Mouse (Mus musculus) lung, postnatal 0 days (tissue): ENCODE measurements around the gene Fzr1. TPM values are rescaled to one million over a fixed set of nuclear protein-coding genes. Genes with fewer than 3 reads are reported as not detected.
A peak's percentile ranks its signal among the peaks of the same experiment; 100 is the strongest.

ENCODE experiments used
- ATAC-seq: fragments of 200-750 bp; cut with Nextera tagmentation; 2 replicates; pipeline ENCODE4 v1.8.0; 2017; ENCODE audit warnings: moderate library complexity
- DNase-seq: peaks from one replicate; pipeline ENCODE4 v3.0.0-alpha.2; 2016; ENCODE audit warnings: low spot score
- H3K27ac ChIP-seq: fragments of 300-500 bp; sonication (generic); 2 replicates; pipeline ENCODE4 v1.5.1; 2014; ENCODE audit warnings: antibody characterized with exemption, mild to moderate bottlenecking, low read length, mixed read lengths
- H3K27me3 ChIP-seq: fragments of 300-500 bp; sonication (generic); replicated peaks from 2 replicates; pipeline ENCODE4 v1.6.1; 2014; ENCODE audit warnings: low read length, mixed read lengths; ENCODE audit not compliant: insufficient read depth
- H3K36me3 ChIP-seq: fragments of 300-500 bp; sonication (generic); 2 replicates; pipeline ENCODE4 v1.6.1; 2014; ENCODE audit warnings: low read length, mixed read lengths; ENCODE audit not compliant: insufficient read depth
- H3K4me1 ChIP-seq: fragments of 300-500 bp; sonication (generic); 2 replicates; pipeline ENCODE4 v1.6.1; 2014; ENCODE audit warnings: antibody characterized with exemption, low read depth, low read length, mixed read lengths; ENCODE audit not compliant: insufficient read depth
- H3K4me2 ChIP-seq: fragments of 300-500 bp; sonication (generic); replicated peaks from 2 replicates; pipeline ENCODE4 v1.6.1; 2014; ENCODE audit warnings: low read depth, mild to moderate bottlenecking, low read length, moderate library complexity, mixed read lengths
- H3K4me3 ChIP-seq: fragments of 300-500 bp; sonication (generic); 2 replicates; pipeline ENCODE4 v1.5.1; 2014; ENCODE audit warnings: low read depth, low read length
- H3K9ac ChIP-seq: fragments of 300-500 bp; sonication (generic); replicated peaks from 2 replicates; pipeline ENCODE4 v1.6.1; 2014; ENCODE audit warnings: low read depth, mild to moderate bottlenecking
- H3K9me3 ChIP-seq: fragments of 300-500 bp; sonication (generic); 2 replicates; pipeline ENCODE4 v1.6.1; 2016; ENCODE audit warnings: low read length, mixed read lengths
- CTCF ChIP-seq: IDR thresholded peaks from 2 replicates; pipeline ENCODE4 v1.5.1; 2016; ENCODE audit warnings: antibody characterized with exemption, mild to moderate bottlenecking
- EP300 ChIP-seq: IDR thresholded peaks from 2 replicates; pipeline ENCODE4 v1.6.1; 2016; ENCODE audit warnings: antibody characterized with exemption, mild to moderate bottlenecking, control low read depth
- WGBS: fragments of 180-500 bp; shearing (Covaris S2); extraction: QIAGEN DNeasy Blood & Tissue Kit; methylation state at CpG from one replicate; pipeline ENCODE4 v1.1.7; 2014; 5-methylcytosine and 5-hydroxymethylcytosine counted together
- polyA plus RNA-seq: library from polyadenylated mRNA; unstranded; fragments of >200 nt; fragmentation: Nextera tagmentation; extraction: Ambion mirVana; gene quantifications from 2 replicates; pipeline ENCODE4 v1.2.1, GENCODE M21; 2015

Gene Fzr1
- polyA plus RNA-seq, 1 experiment from 2014 or later: 39.5 TPM

DNA sequence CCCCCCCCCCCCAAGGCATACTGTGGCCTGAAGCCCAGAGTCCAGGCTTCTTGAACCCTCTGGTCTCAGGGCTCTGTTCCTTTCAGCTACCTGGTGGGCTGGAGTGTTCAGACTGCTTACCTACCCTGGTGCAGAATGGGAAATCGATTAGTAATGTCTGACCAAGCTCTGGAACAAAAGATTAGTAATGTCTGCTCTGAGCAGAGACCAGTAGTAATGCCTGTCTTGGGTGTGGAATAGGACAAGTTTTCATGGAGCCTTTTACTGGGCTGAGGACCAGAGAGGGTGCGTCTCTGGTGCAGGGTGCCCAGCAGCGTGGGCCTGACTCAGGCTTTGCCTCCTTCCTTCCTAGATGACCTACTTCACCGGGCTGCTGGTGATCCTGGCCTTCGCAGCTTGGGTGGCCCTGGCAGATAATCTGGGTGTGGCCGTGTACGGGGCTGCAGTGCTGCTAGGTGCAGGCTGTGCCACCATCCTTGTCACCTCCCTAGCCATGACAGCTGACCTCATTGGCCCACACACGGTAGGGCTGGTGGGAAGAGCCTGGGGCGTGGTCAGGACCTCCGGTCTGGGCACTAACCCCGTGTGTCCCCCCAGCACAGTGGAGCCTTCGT, 15.9 kb downstream of the Fzr1 start:
- WGBS: 42% methylated on average over 12 of the region's 12 CpGs
- DNase-seq (no peak), ATAC-seq (peak; percentile 12)
- Histone ChIP-seq H3K9ac (no peak overlapping the region), H3K9me3 (no peaks in the 10 kb centered on the region), H3K27me3 (no peaks in the 10 kb centered on the region), H3K4me1 (peaks cover 26% of the 10 kb centered on the region), H3K4me3 (no peak overlapping the region), H3K4me2 (no peak overlapping the region), H3K36me3 (peaks cover 3% of the 10 kb centered on the region; the same call in 1 of the 2 replicates), H3K27ac (peak overlapping the region; percentile 44; the same call in 1 of the 2 replicates)
- TF ChIP-seq EP300 (no peak), CTCF (no peak)

DNA sequence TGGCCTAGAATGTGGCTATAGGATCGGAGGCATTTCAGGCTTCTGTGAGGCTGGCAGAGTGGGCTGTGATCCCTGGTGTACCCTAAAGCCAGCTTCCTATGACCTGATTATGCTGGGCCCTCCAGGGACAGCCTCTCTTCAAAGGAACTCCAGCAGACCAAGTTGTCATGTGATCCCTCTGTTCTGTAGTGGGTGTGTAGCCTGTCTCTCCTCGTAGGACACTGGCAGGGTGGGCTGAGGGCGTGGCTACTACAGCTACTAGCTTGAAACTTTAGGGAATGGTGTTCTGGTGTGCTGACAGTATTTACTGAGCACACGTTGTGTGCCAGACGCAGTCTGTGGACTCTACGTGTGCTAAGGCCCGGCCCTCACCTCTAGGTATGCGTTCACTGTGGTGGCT, 17.6 kb downstream of the Fzr1 start:
- Histone ChIP-seq H3K9ac (no peak overlapping the region), H3K4me3 (no peak overlapping the region), H3K9me3 (no peaks in the 10 kb centered on the region), H3K36me3 (no peaks in the 10 kb centered on the region), H3K27ac (no peak overlapping the region), H3K4me2 (no peak overlapping the region), H3K4me1 (peaks cover 31% of the 10 kb centered on the region), H3K27me3 (no peaks in the 10 kb centered on the region)
- TF ChIP-seq EP300: no peak
- TF ChIP-seq CTCF: no peak
- 49% methylated on average over 8 of the region's 8 CpGs for WGBS
- ATAC-seq (no peak), DNase-seq (no peak)

DNA sequence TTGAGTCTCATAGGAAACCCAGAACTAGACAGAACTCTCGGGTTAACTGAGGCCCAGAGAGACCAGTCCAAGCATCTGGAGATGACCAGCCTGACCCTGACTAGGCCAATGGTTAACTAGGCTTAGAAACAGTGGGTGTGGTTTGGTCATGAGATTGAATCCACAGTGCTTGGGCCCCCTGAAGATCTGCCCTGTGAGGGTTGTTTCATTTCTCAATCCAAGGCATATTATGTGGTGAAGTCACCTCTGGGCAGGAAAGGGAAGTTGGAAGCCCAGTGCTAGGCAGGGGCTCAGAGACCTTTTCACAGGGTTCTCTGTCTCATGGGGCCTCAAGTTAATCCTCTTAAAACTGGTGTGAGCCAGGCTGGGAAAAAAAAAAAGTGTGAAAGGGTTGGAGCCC, 19.5 kb downstream of the Fzr1 start:
- peaks cover 20% of the 10 kb centered on the region for H3K4me1 ChIP-seq
- ATAC-seq (no peak), DNase-seq (peak; percentile 54)
- H3K27ac ChIP-seq: peak overlapping the region; percentile 62
- peak overlapping the region; percentile 99; the same call in 1 of the 2 replicates for H3K4me2 ChIP-seq
- no peaks in the 10 kb centered on the region for H3K27me3 ChIP-seq
- H3K4me3 ChIP-seq: peak overlapping the region; percentile 70; the same call in 1 of the 2 replicates
- TF ChIP-seq EP300: no peak
- no peak for TF ChIP-seq CTCF
- no peak overlapping the region for H3K9ac ChIP-seq
- no peaks in the 10 kb centered on the region for H3K36me3 ChIP-seq
- 58% methylated on average over 1 of the region's 1 CpGs for WGBS
- H3K9me3 ChIP-seq: no peaks in the 10 kb centered on the region

DNA sequence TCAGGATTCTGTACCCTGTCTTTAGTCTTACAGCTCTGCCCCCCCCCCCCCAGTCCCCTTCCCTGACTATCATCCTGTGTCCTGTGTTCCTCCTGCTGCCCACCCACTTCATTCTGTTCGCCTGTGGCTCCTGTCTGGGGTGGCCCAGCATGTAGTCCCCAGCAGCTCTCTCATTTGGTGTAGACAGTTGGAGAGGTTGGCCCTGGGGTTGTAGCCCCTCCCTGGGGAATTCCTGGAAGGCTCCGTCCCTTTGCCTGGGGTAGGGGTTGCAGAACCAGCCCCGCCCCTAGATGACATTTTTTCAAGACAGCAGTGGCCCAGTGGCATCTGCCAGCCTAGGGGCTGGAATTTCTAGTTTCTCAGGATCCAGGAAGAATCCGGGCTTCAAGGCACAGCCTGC, 20.1 kb downstream of the Fzr1 start:
- H3K36me3 ChIP-seq: no peaks in the 10 kb centered on the region
- DNase-seq (no peak), ATAC-seq (peak; percentile 8; the same call in 1 of the 2 replicates)
- peak overlapping the region; percentile 99 for H3K4me2 ChIP-seq
- H3K4me3 ChIP-seq: peak overlapping the region; percentile 70
- 34% methylated on average over 4 of the region's 4 CpGs for WGBS
- TF ChIP-seq EP300 (no peak), CTCF (no peak)
- peaks cover 14% of the 10 kb centered on the region for H3K4me1 ChIP-seq
- no peaks in the 10 kb centered on the region for H3K9me3 ChIP-seq
- H3K27ac ChIP-seq: peak overlapping the region; percentile 62
- H3K27me3 ChIP-seq: no peaks in the 10 kb centered on the region
- H3K9ac ChIP-seq: peak overlapping the region; percentile 56

DNA sequence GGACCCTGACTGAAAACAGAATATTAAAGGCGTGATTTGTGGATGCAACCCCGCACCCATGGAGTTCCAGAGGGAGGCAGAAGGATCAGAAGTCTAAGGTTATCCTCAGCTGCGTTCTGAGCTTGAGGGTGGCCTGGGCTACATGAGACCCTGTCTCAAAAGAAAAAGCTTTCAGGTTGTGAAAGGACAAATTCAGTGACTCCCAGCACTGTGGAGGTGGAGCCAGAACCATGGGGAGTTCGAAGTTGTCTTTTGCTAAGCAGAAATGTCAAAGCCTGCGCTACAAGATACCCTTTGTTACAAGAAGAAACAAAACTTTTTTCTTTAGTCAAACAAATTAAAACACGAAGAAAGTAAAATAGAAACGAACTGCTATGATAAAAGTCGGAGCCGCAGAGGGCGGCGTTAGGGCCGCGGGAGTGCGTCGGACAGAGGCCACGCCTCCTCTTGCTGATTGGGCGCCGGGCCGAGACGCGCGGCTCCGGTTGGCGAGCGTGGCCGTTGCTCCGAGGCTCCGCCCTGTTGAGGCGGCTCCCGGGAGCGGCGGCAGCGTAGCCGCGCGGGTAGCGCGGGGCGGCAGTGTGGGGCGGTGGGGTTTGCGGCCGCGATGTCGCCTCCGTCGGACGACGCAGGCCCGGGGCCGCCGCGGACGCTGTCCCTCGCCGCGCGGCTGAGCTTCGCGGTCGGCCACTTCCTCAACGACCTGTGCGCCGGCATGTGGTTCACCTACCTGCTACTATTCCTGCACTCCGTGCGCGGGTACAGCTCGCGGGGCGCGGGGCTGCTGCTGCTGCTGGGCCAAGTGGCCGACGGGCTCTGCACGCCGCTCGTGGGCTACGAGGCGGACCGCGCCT, 21.1 kb downstream of the Fzr1 start, which contains the start of gene Mfsd12:
Gene Mfsd12, plus strand, starts transcription at position 501 of the 854 bp plus-strand sequence.
- Histone ChIP-seq H3K36me3 (no peaks in the 10 kb centered on the region), H3K4me2 (peak within 1 kb of the TSS; percentile 99), H3K27ac (peak within 1 kb of the TSS; percentile 62; the same call in 1 of the 2 replicates), H3K27me3 (no peaks in the 10 kb centered on the region), H3K9me3 (no peaks in the 10 kb centered on the region), H3K4me1 (peaks cover 14% of the 10 kb centered on the region), H3K9ac (peak within 1 kb of the TSS; percentile 56), H3K4me3 (peak within 1 kb of the TSS; percentile 70)
- TF ChIP-seq CTCF (no peak), EP300 (no peak)
- peak; percentile 95 for DNase-seq
- WGBS: 4% methylated on average over 59 of the region's 79 CpGs
- ATAC-seq: peak; percentile 94

DNA sequence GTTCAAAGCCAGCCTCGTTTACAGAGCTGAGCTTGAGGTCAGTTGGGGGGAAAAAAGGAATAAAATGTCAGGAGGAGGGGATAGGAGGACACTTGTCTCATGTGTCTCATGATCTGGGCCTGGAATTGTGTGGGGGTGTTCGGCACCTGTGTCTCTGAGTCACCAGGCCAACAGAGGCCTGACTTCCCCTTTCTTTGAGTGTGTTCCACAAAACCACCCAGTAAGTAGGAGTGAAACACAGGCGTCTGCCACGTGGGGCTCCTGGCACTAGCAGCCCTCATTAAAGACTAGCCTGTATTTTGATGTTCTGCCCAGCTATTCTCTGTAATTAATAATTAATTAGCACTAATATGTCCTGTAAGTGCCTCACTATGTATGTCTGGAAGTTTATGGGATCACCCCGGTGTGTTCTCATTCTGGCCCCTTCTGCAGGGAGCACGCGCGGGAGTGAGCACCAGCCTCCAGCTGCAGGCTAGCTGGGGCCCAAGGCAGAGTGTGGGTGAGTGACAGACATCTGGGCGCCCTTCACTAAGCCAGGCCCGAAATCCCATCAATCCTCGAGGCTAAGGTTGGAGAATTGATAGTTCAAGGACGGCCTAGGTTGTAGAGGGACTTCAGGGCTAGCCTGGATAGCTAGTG, 21.8 kb downstream of the Fzr1 start:
- Histone ChIP-seq H3K27ac (no peak overlapping the region), H3K4me2 (peak overlapping the region; percentile 99), H3K4me3 (peak overlapping the region; percentile 70; the same call in 1 of the 2 replicates), H3K4me1 (peaks cover 14% of the 10 kb centered on the region), H3K27me3 (no peaks in the 10 kb centered on the region), H3K9me3 (no peaks in the 10 kb centered on the region), H3K9ac (no peak overlapping the region), H3K36me3 (no peaks in the 10 kb centered on the region)
- ATAC-seq: no peak
- DNase-seq: no peak
- WGBS: 55% methylated on average over 12 of the region's 12 CpGs
- no peak for TF ChIP-seq EP300
- no peak for TF ChIP-seq CTCF
